Mouse (Mus musculus) adrenal gland, postnatal 10 days (tissue): Measurements from ENCODE around the gene Macrod2. TPM values are rescaled to one million over a fixed set of nuclear protein-coding genes. Genes with fewer than 3 reads are reported as not detected.
A peak's percentile ranks its signal among the peaks of the same experiment; 100 is the strongest.

Experiments used
- DNase-seq: peaks from one replicate; pipeline ENCODE4 v3.0.0; 2021; ENCODE audit warnings: mixed read lengths
- long read RNA-seq, 2 experiments: library from polyadenylated mRNA; stranded (forward); transcript quantifications; one replicate each; pipeline ENCODE4 v2.0.0; 2021
- total RNA-seq, 2 experiments: library from RNA; stranded (reverse); gene quantifications; 2 replicates each; pipeline ENCODE4 v1.2.3; 2021

Gene Macrod2
- total RNA-seq: 1 to 10 TPM; 7.9 to 9.5 TPM
- long read RNA-seq, experiment 1, partial matches to known transcripts: 1 of 8 reads
- long read RNA-seq, experiment 1, other reads (novel, unspliced or antisense): 1 of 8 reads
- long read RNA-seq, experiment 2, partial matches to known transcripts: 1 of 9 reads
- long read RNA-seq, experiment 2, other reads (novel, unspliced or antisense): 2 of 9 reads

- DNase-seq: peak; percentile 98
Observed at GRCm38 (mm10) chr2:140395179-140395578, at the start of gene Macrod2. Macrod2 (plus strand) TSS chr2:140395309.

GRCm38 (mm10) chr2:140359905-140360304 is 35.2 kb upstream of the Macrod2 start:
- no peak for DNase-seq

- DNase-seq: no peak
Observed at GRCm38 (mm10) chr2:140364804-140365203, 30.3 kb upstream of the Macrod2 start.

- DNase-seq: no peak
Observed at GRCm38 (mm10) chr2:140389525-140389924, 5.6 kb upstream of the Macrod2 start, which contains the start of gene Sel1l2. Sel1l2 (minus strand) TSS chr2:140389706.

- peak; percentile 43 for DNase-seq
Observed at GRCm38 (mm10) chr2:140395744-140396231, 679 bp downstream of the Macrod2 start.

GRCm38 (mm10) chr2:140425844-140426243 is 30.7 kb downstream of the Macrod2 start:
- no peak for DNase-seq

- no peak for DNase-seq
Observed at GRCm38 (mm10) chr2:140427283-140427682, 32.2 kb downstream of the Macrod2 start.

- DNase-seq: no peak
Observed at GRCm38 (mm10) chr2:140439081-140439480, 44.0 kb downstream of the Macrod2 start.

- peak; percentile 4 for DNase-seq
Observed at GRCm38 (mm10) chr2:140448636-140449035, 53.5 kb downstream of the Macrod2 start.

- no peak for DNase-seq
Observed at GRCm38 (mm10) chr2:140475770-140476169, 80.7 kb downstream of the Macrod2 start.

- no peak for DNase-seq
Observed at GRCm38 (mm10) chr2:140476891-140477290, 81.8 kb downstream of the Macrod2 start.

GRCm38 (mm10) chr2:140482604-140483003 is 87.5 kb downstream of the Macrod2 start:
- DNase-seq: no peak

GRCm38 (mm10) chr2:140497688-140498087 is 102.6 kb downstream of the Macrod2 start:
- no peak for DNase-seq

- DNase-seq: peak; percentile 28
Observed at GRCm38 (mm10) chr2:140500951-140501350, 105.8 kb downstream of the Macrod2 start.

- DNase-seq: no peak
Observed at GRCm38 (mm10) chr2:140521472-140521871, 126.4 kb downstream of the Macrod2 start.

- DNase-seq: no peak
Observed at GRCm38 (mm10) chr2:140530214-140530613, 135.1 kb downstream of the Macrod2 start.

GRCm38 (mm10) chr2:140532024-140532423 is 136.9 kb downstream of the Macrod2 start:
- no peak for DNase-seq

- DNase-seq: no peak
Observed at GRCm38 (mm10) chr2:140532859-140533519, 137.9 kb downstream of the Macrod2 start.

GRCm38 (mm10) chr2:140533621-140534020 is 138.5 kb downstream of the Macrod2 start:
- no peak for DNase-seq

- no peak for DNase-seq
Observed at GRCm38 (mm10) chr2:140534583-140534982, 139.5 kb downstream of the Macrod2 start.

- peak; percentile 16 for DNase-seq
Observed at GRCm38 (mm10) chr2:140535832-140536571, 140.9 kb downstream of the Macrod2 start.

- DNase-seq: no peak
Observed at GRCm38 (mm10) chr2:140549286-140549685, 154.2 kb downstream of the Macrod2 start.

- no peak for DNase-seq
Observed at GRCm38 (mm10) chr2:140561426-140561825, 166.3 kb downstream of the Macrod2 start.
